Mouse (Mus musculus) spleen, adult 2 months (tissue): ENCODE measurements around the gene Phf5a.

Experiments used
- CTCF ChIP-seq: fragments of 200-500 bp; IDR thresholded peaks from 2 replicates; pipeline ENCODE4 v1.5.1; 2011; ENCODE audit warnings: mild to moderate bottlenecking, inconsistent platforms; ENCODE audit not compliant: insufficient read depth, insufficient read length, insufficient replicate concordance; ENCODE audit errors: extremely low read depth
- POLR2A ChIP-seq: fragments of 200-500 bp; IDR thresholded peaks from 2 replicates; pipeline ENCODE4 v1.6.1; 2011; ENCODE audit warnings: low read depth, low read length, inconsistent platforms

DNA sequence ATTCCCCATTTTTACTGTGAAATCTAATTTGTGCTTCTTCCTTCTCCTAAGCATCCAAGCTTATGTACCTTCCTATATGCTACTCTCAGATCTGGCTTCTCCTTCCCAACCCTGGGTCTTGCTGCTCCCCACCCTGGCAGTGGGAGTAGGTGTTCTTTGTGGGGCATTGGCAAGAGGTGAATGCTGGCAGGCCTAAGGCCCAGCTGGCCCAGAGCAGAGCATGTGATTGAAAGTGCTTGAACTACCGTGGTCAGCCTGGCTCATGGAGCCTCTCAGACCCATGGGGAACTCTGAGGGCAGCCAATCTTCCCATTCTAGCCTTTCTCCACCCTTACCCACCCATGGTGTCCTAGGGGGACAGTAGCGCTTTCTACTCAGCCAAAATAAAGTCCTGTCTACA is 24.7 kb upstream of the Phf5a start:
- no peak for TF ChIP-seq POLR2A
- no peak for TF ChIP-seq CTCF
